24 mouse cellular contexts compared by ENCODE assay signal in the genomic region with DNA sequence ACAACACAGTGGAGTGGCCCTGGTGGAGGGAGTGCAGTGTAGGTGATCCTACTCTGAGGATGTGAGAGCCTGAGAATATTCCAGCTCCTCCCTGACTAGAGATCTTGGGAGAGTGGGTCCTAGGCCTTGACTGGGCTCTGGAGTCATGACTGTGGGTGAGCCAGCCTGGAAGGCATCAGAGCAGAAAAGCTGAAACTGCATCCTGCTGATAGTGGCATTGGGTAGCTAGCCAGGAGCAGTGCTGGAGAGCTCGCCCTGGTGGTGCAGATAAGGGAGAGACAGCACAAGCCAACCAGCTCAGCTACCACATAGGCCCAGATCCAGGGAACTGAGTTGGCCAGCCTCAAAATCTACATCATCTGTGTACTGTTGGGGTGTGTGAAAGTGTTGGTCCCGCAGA. TPM values are rescaled to one million over a fixed set of nuclear protein-coding genes. Genes with fewer than 3 reads are reported as not detected.
DNase-seq lines count a peak whose midpoint lies in the region; ATAC-seq and TF ChIP-seq lines count a peak whose summit lies in the region.
"Had no signal": no experiment of that assay in that cellular context is flagged by ENCODE, and none has a peak within 500 bp of the region (broad histone marks: within the 10 kb centered on the region; RNA-seq: fewer than 3 reads in every experiment).

No protein-coding gene starts in this region.

- H3K4me2 ChIP-seq in hindbrain, postnatal 0 days (ENCODE audit: low read depth, low read length): no peak overlapping the region
- no peak overlapping the region for H3K4me2 ChIP-seq in hindbrain, embryonic 14.5 days (replicated peaks)
- no peak overlapping the region for H3K4me2 ChIP-seq in neural tube, embryonic 15.5 days
- no peak overlapping the region for H3K4me2 ChIP-seq in heart, embryonic 14.5 days (ENCODE audit: low read length)
- H3K4me2 ChIP-seq: hindbrain, embryonic 12.5 days; limb, embryonic 12.5 days; liver, embryonic 13.5 days; lung, embryonic 15.5 days; midbrain, embryonic 12.5 days had no signal

- no peak for DNase-seq in hindbrain, postnatal 0 days (ENCODE audit: low spot score)
- DNase-seq in hindbrain, embryonic 14.5 days (ENCODE audit: low spot score): no peak
- DNase-seq in neural tube, embryonic 10.5 days (ENCODE audit: extremely low spot score, low spot score): no peak
- DNase-seq in left cerebral cortex, postnatal 14 days (ENCODE audit: low spot score in 2 of 2): no peak
- no peak for DNase-seq in embryo, embryonic 9.5 days (ENCODE audit: extremely low spot score)
- DNase-seq in ovary, postnatal 36 days (ENCODE audit: low spot score): no peak
- DNase-seq: adrenal gland, postnatal 14 days; cerebellum, adult 2 months; cerebellum, postnatal 36 days; kidney, adult 8-10 months; kidney, postnatal 14 days; liver, embryonic 13.5 days; lung, postnatal 4 days; thymus, postnatal 14 days had no signal

- H3K9me3 ChIP-seq in hindbrain, postnatal 0 days (ENCODE audit: low read length): no peaks in the 10 kb centered on the region
- H3K9me3 ChIP-seq in hindbrain, embryonic 14.5 days (ENCODE audit: control insufficient read depth, low read length): no peaks in the 10 kb centered on the region
- H3K9me3 ChIP-seq in neural tube, embryonic 15.5 days (replicated peaks): no peaks in the 10 kb centered on the region
- H3K9me3 ChIP-seq in heart, embryonic 14.5 days (ENCODE audit: control insufficient read depth, low read length): no peaks in the 10 kb centered on the region
- H3K9me3 ChIP-seq: hindbrain, embryonic 12.5 days; limb, embryonic 12.5 days; liver, embryonic 13.5 days; lung, embryonic 15.5 days; midbrain, embryonic 12.5 days had no signal

- H3K9ac ChIP-seq in hindbrain, postnatal 0 days (replicated peaks; ENCODE audit: low read length): no peak overlapping the region
- no peak overlapping the region for H3K9ac ChIP-seq in hindbrain, embryonic 14.5 days
- no peak overlapping the region for H3K9ac ChIP-seq in neural tube, embryonic 15.5 days (replicated peaks)
- no peak overlapping the region for H3K9ac ChIP-seq in heart, embryonic 14.5 days (ENCODE audit: low read length)
- H3K9ac ChIP-seq: hindbrain, embryonic 12.5 days; limb, embryonic 12.5 days; liver, embryonic 13.5 days; lung, embryonic 15.5 days; midbrain, embryonic 12.5 days had no signal

- H3K36me3 ChIP-seq in hindbrain, postnatal 0 days (ENCODE audit: insufficient read depth, low read length): no peaks in the 10 kb centered on the region
- H3K36me3 ChIP-seq in hindbrain, embryonic 14.5 days (replicated peaks; ENCODE audit: control insufficient read depth, insufficient read depth): no peaks in the 10 kb centered on the region
- no peaks in the 10 kb centered on the region for H3K36me3 ChIP-seq in neural tube, embryonic 15.5 days
- no peaks in the 10 kb centered on the region for H3K36me3 ChIP-seq in heart, embryonic 14.5 days (ENCODE audit: control insufficient read depth, insufficient read depth, low read length)
- H3K36me3 ChIP-seq: hindbrain, embryonic 12.5 days; limb, embryonic 12.5 days; liver, embryonic 13.5 days; lung, embryonic 15.5 days; midbrain, embryonic 12.5 days had no signal

- TF ChIP-seq CTCF in hindbrain, postnatal 0 days (IDR thresholded peaks at IDR 0.05; ENCODE audit: low read depth): no peak

- no peaks in the 10 kb centered on the region for H3K27me3 ChIP-seq in hindbrain, postnatal 0 days (ENCODE audit: insufficient read depth, low read length)
- H3K27me3 ChIP-seq in hindbrain, embryonic 14.5 days (ENCODE audit: control insufficient read depth, insufficient read depth, low read length): no peaks in the 10 kb centered on the region
- H3K27me3 ChIP-seq in neural tube, embryonic 15.5 days (replicated peaks): no peaks in the 10 kb centered on the region
- no peaks in the 10 kb centered on the region for H3K27me3 ChIP-seq in heart, embryonic 14.5 days (ENCODE audit: control insufficient read depth, insufficient read depth, low read length)
- H3K27me3 ChIP-seq: hindbrain, embryonic 12.5 days; limb, embryonic 12.5 days; liver, embryonic 13.5 days; lung, embryonic 15.5 days; midbrain, embryonic 12.5 days had no signal

- WGBS in hindbrain, postnatal 0 days: 88% methylated on average over 2 of the region's 2 CpGs
- WGBS in hindbrain, embryonic 14.5 days: 87% methylated on average over 2 of the region's 2 CpGs
- WGBS in neural tube, embryonic 15.5 days: 85% methylated on average over 2 of the region's 2 CpGs
- 46% methylated on average over 2 of the region's 2 CpGs for WGBS in heart, embryonic 14.5 days

- no peak overlapping the region for H3K27ac ChIP-seq in hindbrain, postnatal 0 days
- H3K27ac ChIP-seq in hindbrain, embryonic 14.5 days: no peak overlapping the region
- no peak overlapping the region for H3K27ac ChIP-seq in neural tube, embryonic 15.5 days (replicated peaks)
- H3K27ac ChIP-seq in heart, embryonic 14.5 days (replicated peaks in 1 of 2; ENCODE audit: control insufficient read depth in 1 of 2, insufficient read depth in 1 of 2, low read depth in 2 of 2, low read length in 2 of 2): no peak overlapping the region
- H3K27ac ChIP-seq: hindbrain, embryonic 12.5 days; layer of hippocampus, adult 2 months; limb, embryonic 12.5 days; liver, embryonic 13.5 days; lung, embryonic 15.5 days; midbrain, embryonic 12.5 days had no signal

- ATAC-seq in hindbrain, postnatal 0 days: 0 out of 2 replicates have a peak, but pooled peaks have one; percentile 15
- ATAC-seq in hindbrain, embryonic 14.5 days (ENCODE audit: low FRiP score): no peak
- peak; percentile 21; the same call in 1 of the 2 replicates for ATAC-seq in neural tube, embryonic 15.5 days (ENCODE audit: low FRiP score)
- ATAC-seq in heart, embryonic 14.5 days (ENCODE audit: insufficient number of reproducible peaks, insufficient read depth, low FRiP score, low read depth): 0 out of 2 replicates have a peak, but pooled peaks have one; percentile 43

- H3K4me3 ChIP-seq in hindbrain, postnatal 0 days (ENCODE audit: low read length): no peak overlapping the region
- H3K4me3 ChIP-seq in hindbrain, embryonic 14.5 days (replicated peaks; ENCODE audit: low read length): no peak overlapping the region
- no peak overlapping the region for H3K4me3 ChIP-seq in neural tube, embryonic 15.5 days (replicated peaks)
- no peak overlapping the region for H3K4me3 ChIP-seq in heart, embryonic 14.5 days (ENCODE audit: control insufficient read depth in 1 of 2, insufficient read depth in 1 of 2, low read depth in 1 of 2, low read length in 2 of 2)
- H3K4me3 ChIP-seq: hindbrain, embryonic 12.5 days; layer of hippocampus, adult 2 months; limb, embryonic 12.5 days; liver, embryonic 13.5 days; lung, embryonic 15.5 days; midbrain, embryonic 12.5 days had no signal

- no peaks in the 10 kb centered on the region for H3K4me1 ChIP-seq in hindbrain, postnatal 0 days (ENCODE audit: insufficient read depth, low read length)
- H3K4me1 ChIP-seq in hindbrain, embryonic 14.5 days (replicated peaks; ENCODE audit: control insufficient read depth, insufficient read depth, low read length): no peaks in the 10 kb centered on the region
- H3K4me1 ChIP-seq in neural tube, embryonic 15.5 days: no peaks in the 10 kb centered on the region
- peaks cover 9 to 15% of the 10 kb centered on the region in 2 experiments for H3K4me1 ChIP-seq in heart, embryonic 14.5 days (ENCODE audit: control insufficient read depth in 2 of 2, insufficient read depth in 2 of 2, low read length in 2 of 2)
- H3K4me1 ChIP-seq: hindbrain, embryonic 12.5 days; limb, embryonic 12.5 days; liver, embryonic 13.5 days; lung, embryonic 15.5 days; midbrain, embryonic 12.5 days had no signal

- intact Hi-C loops in left cerebral cortex, postnatal 14 days (cut with DNase I): no loop called here

RNA-seq across cellular contexts. Expression of a gene that starts 58.8 kb away (rescaled TPM):
- 16.1 and 20.8 TPM in 2 replicates for total RNA-seq in hindbrain, postnatal 0 days (2014; rRNA removed)
- 7.0 and 7.2 TPM in 2 replicates for polyA plus RNA-seq in hindbrain, postnatal 0 days (2015; fragmentation: Nextera tagmentation; extraction: Ambion mirVana)
- polyA plus RNA-seq in hindbrain, embryonic 14.5 days (2014; fragmentation: Nextera tagmentation; extraction: Ambion mirVana): 5.7 and 7.1 TPM in 2 replicates
- polyA plus RNA-seq in neural tube, embryonic 15.5 days (2015; fragmentation: Nextera tagmentation; extraction: Ambion mirVana): 8.9 and 9.6 TPM in 2 replicates
- polyA plus RNA-seq in heart, embryonic 14.5 days (2014; fragmentation: Nextera tagmentation; extraction: Ambion mirVana): 4.9 and 5.3 TPM in 2 replicates
- 10 to 100 TPM; 23.6 to 27.1 TPM for total RNA-seq in left cerebral cortex, postnatal 14 days (2021)
- total RNA-seq: gastrocnemius, adult 8-10 months; granulocyte monocyte progenitor cell, adult 5-6 weeks had no signal
- polyA plus RNA-seq: small intestine, adult 2 months had no signal
